30 mouse cellular contexts compared by ENCODE assay signal in genomic region chr3:116632971-116633370, GRCm38 (mm10). TPM values are rescaled to one million over a fixed set of nuclear protein-coding genes. Genes with fewer than 3 reads are reported as not detected.
"Had no signal": no experiment of that assay in that cellular context is flagged by ENCODE, and none has a peak within 500 bp of the region (broad histone marks: within the 10 kb centered on the region; RNA-seq: fewer than 3 reads in every experiment).

No protein-coding gene starts in this region.

- H3K4me3 ChIP-seq: layer of hippocampus, adult 2 months; liver, embryonic 13.5 days; neural tube, embryonic 12.5 days; neural tube, embryonic 15.5 days had no signal

- H3K4me1 ChIP-seq: liver, embryonic 13.5 days; neural tube, embryonic 12.5 days; neural tube, embryonic 15.5 days had no signal

- H3K27ac ChIP-seq: kidney, postnatal 0 days; layer of hippocampus, adult 2 months; liver, embryonic 13.5 days; neural tube, embryonic 12.5 days; neural tube, embryonic 15.5 days; stomach, postnatal 0 days had no signal

- H3K9ac ChIP-seq: liver, embryonic 13.5 days; lung, embryonic 14.5 days; neural tube, embryonic 12.5 days; neural tube, embryonic 15.5 days had no signal

- ATAC-seq: lung, postnatal 0 days had no signal

- DNase-seq: kidney, adult 2 months; kidney, postnatal 25 days; layer of hippocampus, adult 9-11 months; liver, embryonic 13.5 days; lung, embryonic 14.5 days; midbrain, embryonic 14.5 days; right cerebral cortex, adult 18-20 months; right cerebral cortex, postnatal 14 days; right cerebral cortex, postnatal 4 days; thymus, adult 2 months; thymus, postnatal 14 days; thymus, postnatal 4 days had no signal

- H3K27me3 ChIP-seq: liver, embryonic 13.5 days; neural tube, embryonic 12.5 days; neural tube, embryonic 15.5 days had no signal

- H3K4me2 ChIP-seq: liver, embryonic 13.5 days; lung, embryonic 14.5 days; midbrain, embryonic 11.5 days; neural tube, embryonic 12.5 days; neural tube, embryonic 15.5 days had no signal

- H3K9me3 ChIP-seq: liver, embryonic 13.5 days; neural tube, embryonic 12.5 days; neural tube, embryonic 15.5 days had no signal

RNA-seq across cellular contexts. Expression of gene Gm43191, which starts 48.1 kb away (rescaled TPM):
- total RNA-seq: layer of hippocampus, adult 2 months; layer of hippocampus, postnatal 25 days; left cerebral cortex, postnatal 25 days; megakaryocyte-erythroid progenitor cell, adult 5-6 weeks; midbrain, postnatal 0 days had no signal
- polyA plus RNA-seq: kidney, adult 2 months; kidney, embryonic 14.5 days; kidney, postnatal 0 days; large intestine, adult 2 months; limb, embryonic 11.5 days; limb, embryonic 14.5 days; liver, embryonic 13.5 days; liver, embryonic 16.5 days; lung, embryonic 14.5 days; lung, postnatal 0 days; macrophage; midbrain, embryonic 11.5 days; midbrain, embryonic 14.5 days; midbrain, postnatal 0 days; neural tube, embryonic 12.5 days; neural tube, embryonic 15.5 days; stomach, embryonic 14.5 days; stomach, postnatal 0 days; thymus, adult 2 months had no signal
